33 mouse cellular contexts compared by ENCODE assay signal in the genomic region with DNA sequence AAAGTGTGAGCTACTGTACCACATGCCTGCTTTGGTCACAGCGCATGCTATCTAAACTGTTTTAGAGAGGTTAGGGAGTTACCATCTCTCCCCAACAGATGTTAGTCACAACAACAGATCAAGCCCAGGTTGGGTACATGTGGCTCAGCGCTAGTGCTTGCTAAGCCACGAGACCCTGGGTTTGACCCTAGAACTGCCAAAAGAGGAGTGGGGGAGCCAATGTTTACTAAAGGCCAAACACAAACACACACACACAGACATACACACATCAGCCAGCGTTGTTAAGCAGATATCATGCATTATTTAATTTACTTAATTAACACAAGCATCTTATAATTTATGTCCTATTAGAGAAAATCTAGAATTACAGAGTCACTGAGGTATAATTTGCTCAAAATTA. TPM values are rescaled to one million over a fixed set of nuclear protein-coding genes. Genes with fewer than 3 reads are reported as not detected.
DNase-seq lines count a peak whose midpoint lies in the region; ATAC-seq and TF ChIP-seq lines count a peak whose summit lies in the region.
"Had no signal": no experiment of that assay in that cellular context is flagged by ENCODE, and none has a peak within 500 bp of the region (broad histone marks: within the 10 kb centered on the region; RNA-seq: fewer than 3 reads in every experiment).

No protein-coding gene starts in this region.

- in situ Hi-C loops in ES-E14 (cut with MboI; ENCODE audit: low sequenced_read_pairs in 2 of 2, unreplicated experiment in 2 of 2) = no loop called here

- no peak overlapping the region for H3K4me3 ChIP-seq in heart, embryonic 16.5 days (ENCODE audit: low read length)
- H3K4me3 ChIP-seq in midbrain, embryonic 15.5 days = no peak overlapping the region
- no peak overlapping the region for H3K4me3 ChIP-seq in midbrain, embryonic 11.5 days (ENCODE audit: low read depth, low read length)
- H3K4me3 ChIP-seq in ES-E14 (ENCODE audit: insufficient read depth in 1 of 2, low read depth in 1 of 2, low read length in 2 of 2, poor library complexity in 1 of 2, severe bottlenecking in 1 of 2) = no peak overlapping the region
- H3K4me3 ChIP-seq in forebrain, embryonic 15.5 days = no peak overlapping the region
- H3K4me3 ChIP-seq: erythroblast, embryonic 14.5 days; heart, embryonic 13.5 days; hindbrain, embryonic 13.5 days; layer of hippocampus, adult 2 months; limb, embryonic 13.5 days; liver, embryonic 12.5 days; midbrain, embryonic 10.5 days; myocyte had no signal

- no peaks in the 10 kb centered on the region for H3K27me3 ChIP-seq in heart, embryonic 16.5 days (ENCODE audit: control insufficient read depth, insufficient read depth, low read length)
- H3K27me3 ChIP-seq in midbrain, embryonic 15.5 days (replicated peaks) = no peaks in the 10 kb centered on the region
- no peaks in the 10 kb centered on the region for H3K27me3 ChIP-seq in midbrain, embryonic 11.5 days (ENCODE audit: control insufficient read depth, insufficient read depth, low read length)
- H3K27me3 ChIP-seq in forebrain, embryonic 15.5 days = no peaks in the 10 kb centered on the region
- H3K27me3 ChIP-seq: heart, embryonic 13.5 days; hindbrain, embryonic 13.5 days; limb, embryonic 13.5 days; liver, embryonic 12.5 days had no signal

- no peaks in the 10 kb centered on the region for H3K4me1 ChIP-seq in heart, embryonic 16.5 days (ENCODE audit: control insufficient read depth, insufficient read depth, low read length)
- H3K4me1 ChIP-seq in midbrain, embryonic 15.5 days = no peaks in the 10 kb centered on the region
- H3K4me1 ChIP-seq in midbrain, embryonic 11.5 days (ENCODE audit: control insufficient read depth, insufficient read depth, low read length) = no peaks in the 10 kb centered on the region
- H3K4me1 ChIP-seq in ES-E14 (ENCODE audit: control insufficient read depth in 2 of 2, insufficient read depth in 2 of 2, low read length in 2 of 2, poor library complexity in 1 of 2) = peaks cover 0 to 5% of the 10 kb centered on the region in 2 experiments; a peak in 1 of 4 replicates
- H3K4me1 ChIP-seq in forebrain, embryonic 15.5 days = 0 out of 2 replicates have a peak, but pooled peaks cover 4% of the 10 kb centered on the region
- H3K4me1 ChIP-seq: hindbrain, embryonic 13.5 days; limb, embryonic 13.5 days; liver, embryonic 12.5 days; midbrain, embryonic 10.5 days had no signal

- 81% methylated on average over 4 of the region's 4 CpGs for WGBS in heart, embryonic 16.5 days
- WGBS in midbrain, embryonic 15.5 days = 87% methylated on average over 4 of the region's 4 CpGs
- WGBS in midbrain, embryonic 11.5 days = 85% methylated on average over 4 of the region's 4 CpGs
- WGBS in forebrain, embryonic 15.5 days = 77% methylated on average over 4 of the region's 4 CpGs

- H3K4me2 ChIP-seq in heart, embryonic 16.5 days (ENCODE audit: low read depth, low read length) = no peak overlapping the region
- no peak overlapping the region for H3K4me2 ChIP-seq in midbrain, embryonic 15.5 days
- no peak overlapping the region for H3K4me2 ChIP-seq in midbrain, embryonic 11.5 days
- no peak overlapping the region for H3K4me2 ChIP-seq in forebrain, embryonic 15.5 days (replicated peaks)
- H3K4me2 ChIP-seq: heart, embryonic 13.5 days; hindbrain, embryonic 13.5 days; limb, embryonic 13.5 days; liver, embryonic 12.5 days had no signal

- intact Hi-C loops in heart, postnatal 36 days (cut with DNase I) = loop anchor here (1.0 to 2.0 kb wide), 2 partner anchors 45 to 131 kb away; a partner anchor contains a TSS

- DNase-seq in heart, postnatal 36 days = no peak
- no peak for DNase-seq in midbrain, embryonic 11.5 days (ENCODE audit: low spot score, missing footprints)
- no peak for DNase-seq in ES-E14 (ENCODE audit: low read depth, low spot score)
- DNase-seq in thymus, postnatal 10 days (ENCODE audit: low spot score in 2 of 2) = no peak
- no peak for DNase-seq in right cerebral cortex, postnatal 36 days (ENCODE audit: low spot score in 2 of 2)

- peaks cover 52% of the 10 kb centered on the region for H3K36me3 ChIP-seq in heart, embryonic 16.5 days (ENCODE audit: control insufficient read depth, insufficient read depth)
- peaks cover 40% of the 10 kb centered on the region for H3K36me3 ChIP-seq in midbrain, embryonic 15.5 days (replicated peaks)
- H3K36me3 ChIP-seq in midbrain, embryonic 11.5 days (ENCODE audit: control insufficient read depth, insufficient read depth, low read length) = peaks cover 6% of the 10 kb centered on the region; the same call in 1 of the 2 replicates
- H3K36me3 ChIP-seq in ES-E14 (ENCODE audit: control insufficient read depth, insufficient read depth, low read length, poor library complexity, severe bottlenecking) = peaks cover 8% of the 10 kb centered on the region
- peaks cover 80% of the 10 kb centered on the region for H3K36me3 ChIP-seq in forebrain, embryonic 15.5 days

- ATAC-seq in heart, embryonic 16.5 days (replicated peaks; ENCODE audit: extremely low read depth, insufficient read depth, low FRiP score) = no peak
- ATAC-seq in midbrain, embryonic 15.5 days (replicated peaks) = 0 out of 2 replicates have a peak, but pooled peaks have one; percentile 37
- ATAC-seq in midbrain, embryonic 11.5 days (ENCODE audit: low FRiP score) = no peak
- ATAC-seq in forebrain, embryonic 15.5 days (replicated peaks) = peak; percentile 43; the same call in 1 of the 2 replicates
- ATAC-seq: liver, embryonic 12.5 days had no signal

- H3K9ac ChIP-seq in heart, embryonic 16.5 days (ENCODE audit: low read length) = no peak overlapping the region
- no peak overlapping the region for H3K9ac ChIP-seq in midbrain, embryonic 15.5 days
- H3K9ac ChIP-seq in midbrain, embryonic 11.5 days (ENCODE audit: low read length) = no peak overlapping the region
- H3K9ac ChIP-seq in ES-E14 (ENCODE audit: insufficient read depth, low read depth, low read length, poor library complexity, severe bottlenecking) = peak overlapping the region; percentile 44; the same call in 1 of the 2 replicates
- no peak overlapping the region for H3K9ac ChIP-seq in forebrain, embryonic 15.5 days (replicated peaks)
- H3K9ac ChIP-seq: heart, embryonic 13.5 days; hindbrain, embryonic 13.5 days; limb, embryonic 13.5 days; liver, embryonic 12.5 days; liver, postnatal 0 days had no signal

- no peaks in the 10 kb centered on the region for H3K9me3 ChIP-seq in heart, embryonic 16.5 days (replicated peaks; ENCODE audit: control insufficient read depth, low read length)
- no peaks in the 10 kb centered on the region for H3K9me3 ChIP-seq in midbrain, embryonic 15.5 days
- H3K9me3 ChIP-seq in midbrain, embryonic 11.5 days (ENCODE audit: control insufficient read depth, low read length) = no peaks in the 10 kb centered on the region
- no peaks in the 10 kb centered on the region for H3K9me3 ChIP-seq in ES-E14 (ENCODE audit: control insufficient read depth, insufficient read depth, low read depth, low read length)
- no peaks in the 10 kb centered on the region for H3K9me3 ChIP-seq in forebrain, embryonic 15.5 days
- H3K9me3 ChIP-seq: G1E; heart, embryonic 13.5 days; hindbrain, embryonic 13.5 days; limb, embryonic 13.5 days; liver, embryonic 12.5 days; midbrain, embryonic 10.5 days had no signal

- H3K27ac ChIP-seq in heart, embryonic 16.5 days (ENCODE audit: low read length) = peak overlapping the region; percentile 31; the same call in 1 of the 2 replicates
- H3K27ac ChIP-seq in midbrain, embryonic 15.5 days = no peak overlapping the region
- H3K27ac ChIP-seq in midbrain, embryonic 11.5 days (ENCODE audit: low read depth, low read length) = no peak overlapping the region
- no peak overlapping the region; the same call in 1 of the 2 replicates for H3K27ac ChIP-seq in ES-E14 (ENCODE audit: insufficient read depth, low read depth, low read length, poor library complexity, severe bottlenecking)
- H3K27ac ChIP-seq in forebrain, embryonic 15.5 days (replicated peaks) = no peak overlapping the region
- H3K27ac ChIP-seq: heart, embryonic 13.5 days; hindbrain, embryonic 13.5 days; layer of hippocampus, adult 2 months; limb, embryonic 13.5 days; liver, embryonic 12.5 days; midbrain, embryonic 10.5 days had no signal

TF ChIP-seq in ES-E14, 5 proteins besides CTCF, POLR2A, EP300 and RAD21:
- TF ChIP-seq ZNF384 (IDR thresholded peaks at IDR 0.05; ENCODE audit: low read depth, low read length) (no peak), MAFK (IDR thresholded peaks at IDR 0.05; ENCODE audit: insufficient read depth, low read depth, low read length) (no peak), ZC3H11A (IDR thresholded peaks at IDR 0.05; ENCODE audit: borderline replicate concordance, low read depth, low read length) (no peak), HCFC1 (IDR thresholded peaks at IDR 0.05; ENCODE audit: borderline replicate concordance, insufficient read depth, low read length) (no peak), CHD2 (IDR thresholded peaks at IDR 0.05; ENCODE audit: low read depth, low read length) (no peak)
TF ChIP-seq in ES-E14: peak in this region for 0.

RNA-seq across cellular contexts. Expression of a gene that starts 5.8 kb away (rescaled TPM):
- not detected in 2 replicates for polyA plus RNA-seq in heart, embryonic 16.5 days (2015; fragmentation: Nextera tagmentation; extraction: Ambion mirVana)
- total RNA-seq in heart, postnatal 36 days (2021) = not detected
- not detected in 2 replicates for polyA plus RNA-seq in midbrain, embryonic 15.5 days (2015; fragmentation: Nextera tagmentation; extraction: Ambion mirVana)
- polyA plus RNA-seq in midbrain, embryonic 11.5 days (2014; fragmentation: Nextera tagmentation; extraction: Ambion mirVana) = not detected in 2 replicates
- total RNA-seq in ES-E14 (2012; rRNA removed) = not detected in 2 replicates
- not detected in 2 replicates for polyA plus RNA-seq in forebrain, embryonic 15.5 days (2015; fragmentation: Nextera tagmentation; extraction: Ambion mirVana)
- total RNA-seq: adrenal gland, postnatal 4 days; G1E; heart, adult 18-20 months; heart, postnatal 25 days; layer of hippocampus, adult 2 months; layer of hippocampus, postnatal 25 days; left cerebral cortex, adult 8-10 months; megakaryocyte progenitor cell, adult 5-6 weeks; midbrain, postnatal 0 days; neutrophil, adult 5-6 weeks had no signal
- polyA plus RNA-seq: CD4-positive, CD25-positive, alpha-beta regulatory T cell, adult 4 months; cortical plate, adult 2 months; embryonic facial prominence, embryonic 14.5 days; erythroblast, embryonic 14.5 days; G1E; heart, embryonic 13.5 days; hindbrain, embryonic 13.5 days; intestine, embryonic 16.5 days; kidney, embryonic 14.5 days; limb, embryonic 13.5 days; liver, embryonic 12.5 days; liver, postnatal 0 days; midbrain, embryonic 10.5 days; midbrain, postnatal 0 days; myocyte; spleen, adult 2 months; thymus, adult 2 months had no signal

RNA-seq across cellular contexts. Expression of a gene that starts 8.7 kb away (rescaled TPM):
- polyA plus RNA-seq in heart, embryonic 16.5 days (2015; fragmentation: Nextera tagmentation; extraction: Ambion mirVana) = 64.8 and 71.5 TPM in 2 replicates
- 10 to 100 TPM; 54.1 to 56.6 TPM for total RNA-seq in heart, postnatal 36 days (2021)
- 47.0 and 50.7 TPM in 2 replicates for polyA plus RNA-seq in midbrain, embryonic 15.5 days (2015; fragmentation: Nextera tagmentation; extraction: Ambion mirVana)
- polyA plus RNA-seq in midbrain, embryonic 11.5 days (2014; fragmentation: Nextera tagmentation; extraction: Ambion mirVana) = 50.8 and 51.3 TPM in 2 replicates
- 41.5 and 50.2 TPM in 2 replicates for total RNA-seq in ES-E14 (2012; rRNA removed)
- polyA plus RNA-seq in forebrain, embryonic 15.5 days (2015; fragmentation: Nextera tagmentation; extraction: Ambion mirVana) = 54.9 and 58.1 TPM in 2 replicates

RNA-seq across cellular contexts. Expression of a gene that starts 44.9 kb away (rescaled TPM):
- polyA plus RNA-seq in heart, embryonic 16.5 days (2015; fragmentation: Nextera tagmentation; extraction: Ambion mirVana) = 7.1 and 9.0 TPM in 2 replicates
- total RNA-seq in heart, postnatal 36 days (2021) = 1 to 10 TPM; 8.4 to 9.7 TPM
- polyA plus RNA-seq in midbrain, embryonic 15.5 days (2015; fragmentation: Nextera tagmentation; extraction: Ambion mirVana) = 5.2 and 6.7 TPM in 2 replicates
- 1.7 and 1.9 TPM in 2 replicates for polyA plus RNA-seq in midbrain, embryonic 11.5 days (2014; fragmentation: Nextera tagmentation; extraction: Ambion mirVana)
- 1.0 and 1.5 TPM in 2 replicates for total RNA-seq in ES-E14 (2012; rRNA removed)
- 24.2 and 26.7 TPM in 2 replicates for polyA plus RNA-seq in forebrain, embryonic 15.5 days (2015; fragmentation: Nextera tagmentation; extraction: Ambion mirVana)
- total RNA-seq: G1E; megakaryocyte progenitor cell, adult 5-6 weeks; neutrophil, adult 5-6 weeks had no signal
- polyA plus RNA-seq: CD4-positive, CD25-positive, alpha-beta regulatory T cell, adult 4 months had no signal

Comparison
In these comparisons a context has a peak if more than half of its experiments do, and no peak if none do; other contexts are left out.
1. ATAC-seq: peak in midbrain, embryonic 15.5 days (single experiment) and forebrain, embryonic 15.5 days (single experiment); none in heart, embryonic 16.5 days (single experiment) and midbrain, embryonic 11.5 days (single experiment).